Mouse (Mus musculus): ENCODE measurements at regions not wholly inside any gene's neighbourhood (a gene's known extent, or its start where the extent isn't known, plus 50 kb on each side); places are given as distances from the start of the nearest gene placed in this dataset.
A peak's percentile ranks its signal among the peaks of the same experiment; 100 is the strongest.

DNA sequence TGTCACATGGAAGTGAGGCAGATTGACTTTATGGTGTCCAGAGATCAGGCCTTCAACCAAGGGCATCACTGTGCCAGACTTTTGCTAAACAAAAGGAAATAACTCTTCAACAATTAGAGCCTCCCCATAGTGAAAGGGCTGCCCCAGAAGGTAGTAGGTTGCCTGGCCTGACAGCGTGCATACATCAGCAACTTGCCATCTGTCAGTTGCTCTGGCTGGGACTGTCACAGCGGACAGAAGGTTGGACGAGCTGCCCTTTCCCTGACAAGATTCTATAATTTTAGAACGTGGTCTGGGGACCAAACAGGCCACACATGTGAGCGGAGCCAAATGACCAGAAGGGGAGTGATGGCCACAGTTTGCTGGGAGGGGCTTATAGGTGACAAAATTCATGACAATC lies 119.7 kb upstream of the Rpl38 start:
- no peak for DNase-seq

DNA sequence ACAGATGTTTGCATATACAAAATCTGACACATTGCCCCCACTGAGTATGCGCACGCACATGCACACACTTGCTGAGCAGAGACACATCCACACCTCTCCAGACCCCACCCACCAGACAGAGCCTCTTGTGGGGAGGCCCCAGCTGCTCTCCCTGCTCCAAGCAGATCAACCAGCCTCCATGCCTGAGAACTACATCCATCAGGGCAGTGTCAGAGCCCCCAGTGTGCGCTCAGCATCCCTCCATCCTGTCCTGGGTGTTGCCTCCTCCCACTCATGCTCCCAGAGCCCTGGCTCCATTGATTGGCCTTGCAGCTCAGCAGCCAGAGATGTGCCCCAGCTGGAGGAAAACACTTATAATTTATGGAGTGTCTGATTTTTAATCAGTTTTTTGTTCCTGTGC lies 124.1 kb upstream of the Rpl38 start:
- no peak for DNase-seq

DNA sequence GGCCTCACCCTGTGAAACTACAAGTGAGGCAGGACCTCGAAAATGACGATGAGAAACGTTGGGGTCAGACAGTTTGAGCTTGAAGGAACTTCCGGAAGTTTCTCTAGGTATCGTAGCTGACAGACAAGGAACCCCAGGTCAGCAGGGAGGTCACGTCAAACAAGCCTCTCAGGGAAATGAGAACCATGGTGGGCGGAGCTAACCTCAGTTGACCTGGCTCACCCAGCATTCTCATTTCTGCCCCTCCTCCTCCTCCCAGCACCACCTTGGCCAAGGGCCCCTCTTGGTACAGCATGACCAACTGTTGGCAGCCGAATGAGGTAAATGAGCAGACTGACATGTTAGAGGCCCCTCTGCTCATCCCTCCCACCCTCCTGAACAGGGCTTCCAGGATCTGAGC lies 126.2 kb upstream of the Rpl38 start:
- DNase-seq = no peak

DNA sequence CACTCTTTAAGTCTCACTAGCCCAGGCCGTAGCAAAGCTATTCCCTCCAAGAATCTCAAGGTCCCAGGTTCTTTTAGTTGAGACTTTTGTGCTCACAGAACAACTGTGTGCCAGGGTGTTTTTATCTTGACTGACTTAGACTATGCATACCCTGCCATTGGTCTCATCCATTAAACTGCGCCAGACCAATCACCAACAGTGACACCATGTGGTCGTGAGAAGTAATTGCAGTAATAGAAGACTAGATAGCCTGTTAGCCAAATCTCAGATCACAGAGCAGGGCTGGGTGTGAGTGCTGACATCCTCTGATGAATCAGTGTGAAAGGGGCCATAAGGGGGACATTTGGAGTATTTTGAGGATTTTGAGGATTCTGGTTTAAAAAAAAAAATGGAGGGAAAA lies 127.8 kb upstream of the Rpl38 start:
- DNase-seq = no peak

DNA sequence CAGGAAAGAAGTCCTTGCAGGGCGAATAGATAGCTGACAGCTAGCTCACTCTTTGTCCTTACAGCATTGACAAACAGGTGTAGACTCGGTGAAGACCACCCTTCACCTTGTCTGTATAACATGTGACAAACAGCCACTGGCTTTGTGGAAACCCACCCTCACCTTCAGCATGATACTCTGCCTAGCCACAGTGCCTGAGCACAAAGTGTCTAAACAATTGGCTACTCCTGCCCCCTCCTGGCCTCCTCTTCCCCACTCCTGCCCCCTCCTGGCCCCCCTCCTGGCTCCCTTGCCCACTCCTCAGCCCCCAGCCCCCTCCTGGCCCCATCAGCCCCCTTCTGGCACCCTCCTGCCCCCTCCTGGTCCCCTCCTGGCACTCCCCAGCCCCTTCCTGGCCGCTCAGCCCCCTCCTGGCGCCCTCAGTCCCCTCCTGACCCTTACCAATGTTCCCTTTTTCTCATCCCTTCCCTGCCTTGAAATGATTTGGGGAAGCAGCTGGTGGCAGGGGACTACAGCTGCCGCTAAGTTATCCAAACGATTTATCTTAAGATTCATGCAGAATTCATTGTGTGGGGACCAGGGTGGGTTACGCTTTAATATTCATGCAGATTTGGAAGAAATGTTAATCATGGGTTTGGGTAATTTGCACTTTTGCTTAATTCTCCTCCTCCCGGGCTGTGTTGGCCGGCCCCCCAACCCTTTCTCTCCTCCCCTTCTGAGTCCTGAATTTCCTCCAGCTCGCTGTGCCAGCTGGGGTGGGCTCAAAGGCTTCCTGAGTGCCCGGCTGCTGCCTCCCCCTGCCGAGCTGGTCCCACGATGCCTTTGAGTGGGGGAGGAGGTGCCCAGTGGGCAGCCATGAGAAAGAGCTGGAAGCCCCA lies 131.5 kb upstream of the Rpl38 start:
- DNase-seq = peak; percentile 21 to 45

DNA sequence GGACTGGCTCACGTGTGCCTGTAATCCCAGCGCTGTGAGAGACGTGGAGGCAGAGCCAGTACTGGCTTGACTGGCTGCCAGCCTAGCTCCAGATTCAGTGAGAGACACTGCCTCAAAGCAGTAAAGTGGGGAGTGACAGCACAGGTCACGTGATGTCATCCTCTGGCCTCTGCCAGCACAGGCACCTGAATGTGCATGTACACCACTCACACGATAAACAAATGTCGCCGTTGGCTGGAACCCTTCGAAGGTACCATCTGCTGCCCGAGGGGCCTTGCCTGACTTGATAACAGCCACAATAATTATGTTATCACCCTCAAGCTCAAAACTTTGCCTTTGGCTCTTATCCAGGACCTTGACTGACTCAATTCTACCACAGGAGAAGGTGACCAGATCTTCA lies 132.4 kb upstream of the Rpl38 start:
- no peak for DNase-seq

DNA sequence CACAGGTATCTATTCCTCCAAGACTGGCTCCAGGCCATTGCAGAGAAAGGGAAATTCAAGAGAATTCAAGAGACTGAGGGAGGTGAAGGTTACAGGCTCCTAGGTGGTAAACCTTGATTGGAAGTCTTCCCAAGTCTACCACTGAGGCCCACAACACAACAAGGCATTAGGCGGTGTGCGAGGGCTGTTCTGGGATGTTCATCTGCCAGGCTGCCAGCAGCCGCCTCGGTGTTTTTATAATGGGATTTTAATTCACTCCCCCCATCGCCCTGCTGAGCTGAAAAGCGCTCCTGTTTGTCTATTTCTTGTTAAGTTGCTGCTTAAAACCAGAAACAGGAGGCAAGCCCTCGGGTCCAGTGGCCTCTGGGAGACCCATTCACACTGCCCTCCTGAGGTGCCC lies 133.9 kb upstream of the Rpl38 start:
- DNase-seq = peak; percentile 28 to 41

DNA sequence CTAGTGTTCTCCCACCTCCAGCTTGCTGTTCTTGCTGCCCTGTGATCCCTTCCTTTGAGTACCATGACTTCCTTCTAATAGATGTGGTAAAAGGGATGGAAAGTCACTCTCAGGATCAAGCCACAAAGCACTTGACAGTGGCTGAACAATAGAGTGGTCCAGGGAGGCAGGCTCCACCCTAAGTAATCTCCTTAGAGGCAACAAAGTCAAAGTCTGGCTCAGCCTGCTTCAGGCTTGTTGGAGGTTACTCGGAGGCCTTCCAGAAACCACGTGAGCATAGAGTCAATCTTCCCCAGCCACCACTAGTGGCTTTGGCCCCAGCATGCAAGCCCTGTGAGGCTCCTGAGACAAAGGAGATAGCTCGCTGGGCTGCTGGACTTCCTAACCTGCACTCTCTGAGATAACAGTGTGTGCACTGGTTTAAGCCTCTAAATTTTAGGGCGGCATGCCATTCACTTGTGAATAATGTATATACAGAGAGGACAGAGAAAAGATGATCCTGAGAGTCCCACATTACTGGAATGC lies 137.0 kb upstream of the Rpl38 start:
- no peak for DNase-seq

DNA sequence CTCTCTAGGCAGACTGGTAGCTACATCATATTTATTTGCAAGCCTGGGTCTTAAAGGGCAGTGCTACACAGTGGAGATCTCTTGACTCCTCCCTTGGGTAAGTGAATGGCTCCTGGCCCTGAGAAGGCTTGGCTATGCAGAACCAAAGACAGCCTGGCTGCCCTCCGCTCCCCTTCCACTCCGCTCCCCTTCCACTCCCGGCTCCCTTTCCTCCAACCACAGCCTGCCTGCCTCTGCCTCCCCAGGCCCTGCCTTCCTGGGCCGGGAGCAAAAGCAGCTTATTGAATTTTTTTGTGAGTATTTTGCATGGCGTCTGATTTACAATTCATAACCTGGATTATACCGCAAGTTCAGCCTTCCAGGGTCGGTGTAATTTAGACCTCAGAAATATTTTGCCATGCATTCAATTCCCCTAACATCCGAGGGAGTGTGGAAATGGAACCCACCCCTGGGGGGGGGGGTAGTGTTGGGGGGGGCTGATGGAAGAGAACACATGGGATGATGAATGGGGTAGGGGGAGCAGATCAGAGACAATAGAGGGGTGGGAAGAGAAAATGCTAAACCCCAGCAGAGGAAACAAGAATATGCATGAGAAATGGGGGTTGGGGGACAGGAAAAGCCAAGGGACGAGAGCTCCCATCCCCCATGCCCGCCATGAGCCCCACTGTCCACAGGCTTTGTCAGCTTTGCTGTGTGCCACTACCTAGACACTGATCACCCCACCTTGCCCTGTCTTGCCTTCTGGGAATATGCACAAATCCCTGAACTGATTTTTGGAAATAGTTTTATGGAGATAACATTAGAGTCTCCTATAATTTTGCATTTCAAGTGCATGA lies 139.2 kb upstream of the Rpl38 start:
- DNase-seq = no peak

DNA sequence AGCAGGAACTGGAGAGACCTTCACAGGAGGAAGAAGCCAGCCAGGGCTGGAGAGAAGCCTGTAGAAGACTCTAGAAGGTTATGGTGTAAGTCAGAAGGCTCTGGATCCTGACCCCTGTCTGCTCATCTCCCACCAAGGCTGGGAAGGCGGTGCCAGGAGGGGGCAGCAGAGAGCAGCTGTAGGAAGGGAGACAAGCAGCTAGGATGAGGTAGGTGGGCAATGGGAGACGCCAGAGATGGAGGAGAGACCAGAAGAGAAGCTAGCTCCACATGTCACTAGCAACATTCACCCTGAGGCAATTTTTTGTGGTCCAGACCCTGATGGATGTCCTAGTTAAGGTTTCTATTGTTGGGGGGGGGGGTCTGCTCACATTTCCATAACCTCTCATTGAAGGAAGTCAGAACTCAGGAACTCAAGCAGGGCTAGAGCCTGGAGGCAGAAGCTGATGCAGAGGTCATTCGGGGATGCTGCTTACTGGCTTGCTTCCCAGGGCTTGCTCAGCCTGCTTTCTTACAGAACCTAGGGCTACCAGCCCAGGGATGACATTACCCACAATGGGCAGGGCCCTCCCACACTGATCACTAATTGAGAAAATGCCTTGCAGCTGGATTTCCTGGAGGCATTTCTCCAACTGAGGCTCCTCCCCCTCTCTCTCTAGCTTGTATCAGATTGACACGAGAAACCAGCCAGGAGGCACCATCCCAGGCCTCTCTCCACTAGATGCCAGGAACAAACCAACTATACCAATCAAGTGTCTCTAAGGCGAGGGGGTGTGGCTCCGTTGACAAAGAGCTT lies 144.7 kb upstream of the Rpl38 start:
- DNase-seq = peak; percentile 61 to 66

DNA sequence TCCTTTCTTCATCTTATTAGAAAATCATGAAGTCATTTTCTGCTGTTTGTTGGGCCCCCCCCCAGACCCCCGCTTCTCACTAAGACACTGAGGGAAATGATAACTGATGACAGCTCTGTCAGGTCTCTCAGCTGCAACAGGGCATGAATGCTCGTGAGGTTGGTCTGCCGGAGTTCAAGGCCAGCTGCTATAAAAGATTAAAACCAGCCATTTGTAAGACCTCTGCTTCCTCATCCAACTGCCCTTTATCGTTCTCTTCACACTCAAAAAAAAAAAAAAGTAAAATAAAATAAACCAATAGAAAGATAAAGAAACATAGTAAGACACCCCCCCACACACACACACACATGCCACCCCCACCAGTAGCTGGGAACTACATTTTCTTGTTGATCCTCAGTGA lies 153.0 kb upstream of the Rpl38 start:
- no peak for DNase-seq

DNA sequence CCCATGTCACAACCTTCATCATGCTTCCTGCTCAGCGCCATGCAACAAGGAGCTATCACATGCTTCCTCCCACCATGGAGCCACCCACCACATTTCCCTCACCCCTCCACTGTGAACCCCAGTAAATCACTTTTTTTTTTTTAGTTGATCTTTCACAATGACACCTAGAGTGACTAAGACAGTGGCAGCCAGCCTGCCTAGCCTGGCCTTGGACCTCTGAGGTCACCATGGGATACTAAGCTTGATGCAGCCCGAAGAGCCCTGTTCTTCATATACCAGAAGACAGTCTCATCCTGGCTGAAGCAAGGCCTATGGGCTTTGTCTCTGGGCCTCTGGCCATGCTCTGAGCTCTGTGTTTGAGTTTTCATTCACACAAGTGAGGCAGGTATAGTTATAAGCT lies 154.2 kb upstream of the Rpl38 start:
- no peak for DNase-seq

DNA sequence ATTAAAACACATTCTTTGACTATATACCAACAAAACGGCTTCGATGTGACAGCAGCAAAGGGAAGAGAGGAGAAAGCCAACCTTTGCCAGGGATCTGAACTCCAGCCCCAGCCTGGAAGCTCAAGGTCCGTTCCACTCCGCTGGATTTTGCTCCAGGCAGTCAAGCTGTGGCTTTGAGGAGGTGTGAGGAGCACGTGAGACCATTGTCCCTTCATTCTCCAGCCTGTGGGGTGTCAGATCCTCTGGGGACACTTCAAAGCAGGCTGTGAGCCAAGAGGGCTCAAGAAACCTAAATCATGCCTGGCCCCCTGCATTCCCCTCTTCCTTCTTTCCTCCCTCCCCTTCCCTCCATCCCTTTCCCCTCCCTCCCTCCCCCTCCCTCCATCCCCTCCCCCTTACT lies 154.9 kb upstream of the Rpl38 start:
- DNase-seq = no peak

DNA sequence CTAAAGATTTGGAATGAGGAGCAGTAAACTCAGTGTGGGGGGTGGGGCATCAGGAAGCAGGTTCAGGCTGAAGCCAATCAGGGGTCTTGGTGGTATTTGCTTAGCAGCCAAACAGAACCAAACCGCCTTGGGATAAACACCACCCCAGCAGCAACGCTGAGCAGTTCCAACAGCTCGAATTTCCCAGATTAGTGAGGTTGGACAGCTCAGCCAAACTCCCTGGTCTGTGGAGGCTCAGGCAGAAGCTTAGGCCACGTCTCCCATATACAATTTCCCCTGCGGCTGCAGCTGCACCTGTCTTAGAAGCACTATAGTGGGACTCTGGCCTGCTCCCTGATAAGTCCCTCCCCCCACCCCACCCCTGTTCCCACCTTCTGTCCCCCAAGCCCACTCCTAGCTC lies 156.3 kb upstream of the Rpl38 start:
- no peak for DNase-seq

DNA sequence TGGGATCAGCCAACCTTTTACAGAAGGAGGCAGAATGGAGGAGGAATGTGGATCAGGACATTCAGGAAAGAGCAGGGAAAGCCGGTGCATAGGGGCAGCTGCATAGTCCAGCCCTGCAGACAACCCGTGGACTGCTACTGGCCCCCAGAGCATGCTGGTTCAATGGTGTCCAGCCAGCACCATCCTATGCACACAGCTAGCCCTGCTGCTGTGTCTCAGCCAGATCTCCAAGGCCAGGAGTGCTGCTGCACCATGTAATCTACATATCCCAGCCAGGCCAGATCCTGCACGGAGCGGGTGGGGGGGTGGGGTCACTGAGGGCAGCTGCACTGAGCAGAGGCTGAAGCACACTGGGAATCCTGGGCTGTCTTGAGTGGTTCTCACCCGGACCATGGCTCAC lies 165.8 kb upstream of the Rpl38 start:
- no peak for DNase-seq

DNA sequence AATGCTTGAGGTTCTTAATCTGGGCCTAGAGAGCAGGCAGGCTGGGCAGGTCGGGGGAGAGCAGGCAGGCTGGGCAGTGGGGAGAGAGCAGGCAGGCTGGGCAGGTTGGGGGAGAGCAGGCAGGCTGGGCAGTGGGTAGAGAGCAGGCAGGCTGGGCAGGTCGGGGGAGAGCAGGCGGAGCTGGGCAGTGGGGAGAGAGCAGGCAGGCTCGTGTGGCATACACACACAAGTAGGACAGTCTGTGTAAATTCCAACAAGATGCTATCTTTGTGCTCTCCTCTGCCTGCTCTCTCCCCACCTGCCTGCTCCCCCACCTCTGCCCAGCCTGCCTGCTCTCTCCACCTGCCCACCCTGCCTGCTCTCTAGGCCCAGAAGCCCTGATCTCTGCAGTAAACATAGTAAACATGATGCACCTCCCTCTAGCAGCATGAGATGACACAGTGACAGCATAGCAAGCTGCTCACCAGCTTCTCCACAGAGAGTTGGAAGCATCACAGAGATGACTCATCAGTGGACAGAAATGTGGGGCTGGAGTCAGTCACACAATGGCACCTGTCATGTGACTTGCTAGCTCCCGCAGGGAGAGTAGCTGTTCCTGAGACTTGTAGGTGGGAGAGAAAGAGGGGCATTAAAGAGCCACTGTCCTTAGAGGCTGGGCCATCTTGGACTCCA lies 166.3 kb upstream of the Rpl38 start:
- DNase-seq = peak in 1 of 2 experiments; percentile 34

DNA sequence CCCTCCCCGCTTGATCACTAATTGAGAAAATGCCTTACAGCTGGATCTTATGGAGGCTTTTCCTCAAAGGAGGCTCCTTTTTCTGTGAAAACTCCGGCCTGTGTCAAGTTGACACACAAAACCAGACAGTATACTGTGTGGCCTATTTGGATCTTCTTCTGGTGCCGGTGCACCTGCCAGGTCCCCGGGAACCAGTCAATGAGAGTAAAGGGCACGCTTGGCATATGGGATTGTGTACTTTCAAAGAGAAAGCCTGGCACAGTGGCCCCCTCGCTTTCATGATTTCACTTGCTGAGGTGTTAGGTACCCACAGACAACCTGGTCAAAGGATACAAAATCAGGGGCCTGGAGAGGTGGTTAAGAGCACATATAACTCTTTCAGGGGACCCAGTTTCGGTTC lies 167.9 kb upstream of the Rpl38 start:
- DNase-seq = no peak

DNA sequence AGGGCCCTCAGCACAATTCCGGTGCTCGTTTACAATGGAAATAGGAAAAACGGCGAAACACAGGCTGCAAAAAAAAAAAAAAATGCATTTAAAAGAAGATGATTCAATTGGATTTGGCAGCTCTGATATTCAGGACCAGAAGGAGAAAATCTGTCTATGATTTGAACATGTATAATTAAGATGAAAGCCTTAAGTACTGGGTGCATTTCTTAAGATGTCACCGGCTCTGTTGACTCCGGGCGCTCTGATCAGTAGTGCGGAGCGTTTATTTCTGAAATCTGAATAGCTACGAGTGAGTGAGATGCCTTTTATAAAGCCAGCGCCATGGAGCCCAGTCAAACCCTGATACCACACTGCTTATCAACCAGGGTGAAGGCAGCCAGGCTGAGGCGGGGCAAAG lies 168.7 kb upstream of the Rpl38 start:
- no peak for DNase-seq

DNA sequence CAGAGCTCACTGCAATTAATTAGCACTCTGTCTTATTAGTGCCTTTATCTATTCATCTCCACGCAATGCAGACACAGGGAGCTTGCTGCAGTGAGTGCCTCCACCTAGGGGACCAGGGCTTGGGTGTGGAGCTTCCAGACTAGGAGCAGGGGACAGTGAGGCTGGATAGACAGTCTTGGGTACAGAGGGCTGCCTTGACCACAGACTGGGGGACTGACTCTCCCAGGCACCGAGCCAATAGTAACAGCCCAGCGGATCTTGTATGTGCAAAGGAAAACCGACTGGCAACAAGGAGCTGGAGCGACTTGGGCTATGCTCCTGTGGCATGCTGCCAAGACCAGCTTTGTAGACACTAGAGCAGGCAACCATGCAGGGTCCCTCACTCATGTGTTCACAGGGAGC lies 172.8 kb upstream of the Rpl38 start:
- no peak for DNase-seq

DNA sequence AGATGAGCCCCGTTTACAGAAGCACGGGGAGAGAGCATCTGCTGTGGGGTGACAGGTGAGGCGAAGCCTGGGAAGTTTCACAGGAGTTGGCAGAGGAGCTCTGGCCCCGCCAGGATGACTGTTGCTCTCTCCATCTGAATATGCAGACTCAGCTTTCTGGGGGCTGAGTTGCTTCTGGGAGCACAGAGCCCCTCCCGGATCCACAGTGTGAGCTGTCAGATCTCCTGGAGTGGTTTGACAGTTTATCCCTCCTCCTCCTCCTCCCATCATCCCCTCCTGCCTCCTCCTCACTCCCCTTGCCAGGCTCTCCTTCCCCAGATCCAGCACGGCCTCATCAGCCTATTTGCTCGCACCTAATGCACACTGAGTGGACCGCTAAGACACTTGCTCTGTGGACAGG lies 181.9 kb upstream of the Rpl38 start:
- no peak for DNase-seq

DNA sequence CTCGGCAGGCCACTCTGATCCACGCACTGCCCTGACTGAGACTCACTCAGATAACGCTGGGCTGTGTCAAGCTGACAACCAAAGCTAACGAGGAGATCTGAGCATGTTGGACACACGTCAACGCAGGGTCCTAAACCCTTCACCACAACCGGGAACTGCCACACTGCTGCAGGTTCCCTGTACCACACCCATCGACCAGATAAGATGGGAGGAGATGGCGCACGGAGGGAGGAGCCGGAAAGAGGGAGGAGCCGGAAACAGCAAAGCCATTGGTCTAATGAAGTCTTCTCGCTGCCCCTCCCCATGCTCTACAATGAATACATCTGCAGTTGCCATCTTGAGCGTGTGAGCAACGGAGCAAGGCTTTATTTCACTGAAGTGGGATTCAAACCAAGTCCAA lies 182.9 kb upstream of the Rpl38 start:
- DNase-seq = no peak

DNA sequence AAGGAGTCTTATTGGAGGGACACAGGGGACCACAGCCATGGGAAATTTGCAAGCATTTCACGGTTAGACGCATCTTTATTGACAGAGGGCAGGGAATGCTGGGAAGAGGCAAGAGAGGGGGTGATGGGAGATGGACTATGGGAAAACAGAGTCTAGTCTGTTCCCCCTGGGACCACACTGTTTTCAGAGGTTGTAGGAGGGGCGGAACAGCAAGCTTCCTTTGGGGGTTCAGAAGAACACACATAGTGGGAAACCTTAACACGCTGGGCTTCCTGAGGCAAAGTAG lies 183.7 kb upstream of the Rpl38 start:
- no peak for DNase-seq
